Mouse (Mus musculus) hindbrain, embryonic 14.5 days (tissue): Measurements from ENCODE around the gene Misp. TPM values are rescaled to one million over a fixed set of nuclear protein-coding genes. Genes with fewer than 3 reads are reported as not detected.
A peak's percentile ranks its signal among the peaks of the same experiment; 100 is the strongest.

Experiments used
- ATAC-seq: fragments of 200-750 bp; cut with Nextera tagmentation; 2 replicates; pipeline ENCODE4 v1.8.0; 2017; ENCODE audit warnings: moderate number of reproducible peaks, mild to moderate bottlenecking, moderate TSS enrichment, moderate library complexity; ENCODE audit not compliant: low FRiP score
- DNase-seq: peaks from one replicate; pipeline ENCODE4 v3.0.0-alpha.2; 2015; ENCODE audit warnings: low spot score
- H3K27ac ChIP-seq: fragments of 300-500 bp; sonication (generic); 2 replicates; pipeline ENCODE4 v1.5.1; 2014; ENCODE audit warnings: mild to moderate bottlenecking, moderate library complexity
- H3K27me3 ChIP-seq: fragments of 300-500 bp; sonication (generic); 2 replicates; pipeline ENCODE4 v1.6.1; 2014; ENCODE audit warnings: mild to moderate bottlenecking, low read length, mixed read lengths; ENCODE audit not compliant: control insufficient read depth, insufficient read depth
- H3K36me3 ChIP-seq: fragments of 300-500 bp; sonication (generic); replicated peaks from 2 replicates; pipeline ENCODE4 v1.6.1; 2014; ENCODE audit not compliant: control insufficient read depth, insufficient read depth
- H3K4me1 ChIP-seq: fragments of 300-500 bp; sonication (generic); replicated peaks from 2 replicates; pipeline ENCODE4 v1.6.1; 2014; ENCODE audit warnings: antibody characterized with exemption, low read length, mixed read lengths; ENCODE audit not compliant: control insufficient read depth, insufficient read depth
- H3K4me2 ChIP-seq: fragments of 300-500 bp; sonication (generic); replicated peaks from 2 replicates; pipeline ENCODE4 v1.6.1; 2014; ENCODE audit warnings: mild to moderate bottlenecking, moderate library complexity
- H3K4me3 ChIP-seq: fragments of 300-500 bp; sonication (generic); replicated peaks from 2 replicates; pipeline ENCODE4 v1.5.1; 2014; ENCODE audit warnings: mild to moderate bottlenecking, low read length
- H3K9ac ChIP-seq: fragments of 300-500 bp; sonication (generic); 2 replicates; pipeline ENCODE4 v1.6.1; 2014
- H3K9me3 ChIP-seq: fragments of 300-500 bp; sonication (generic); 2 replicates; pipeline ENCODE4 v1.6.1; 2016; ENCODE audit warnings: low read length; ENCODE audit not compliant: control insufficient read depth
- WGBS: fragments of 180-500 bp; shearing (Covaris S2); extraction: QIAGEN DNeasy Blood & Tissue Kit; methylation state at CpG from one replicate; pipeline ENCODE4 v1.1.7; 2014; 5-methylcytosine and 5-hydroxymethylcytosine counted together
- polyA plus RNA-seq: library from polyadenylated mRNA; unstranded; fragments of >200 nt; fragmentation: Nextera tagmentation; extraction: Ambion mirVana; gene quantifications from 2 replicates; pipeline ENCODE4 v1.2.1, GENCODE M21; 2014

Misp gene
- polyA plus RNA-seq, 1 experiment from 2014 or later, result 0.08 TPM

DNA sequence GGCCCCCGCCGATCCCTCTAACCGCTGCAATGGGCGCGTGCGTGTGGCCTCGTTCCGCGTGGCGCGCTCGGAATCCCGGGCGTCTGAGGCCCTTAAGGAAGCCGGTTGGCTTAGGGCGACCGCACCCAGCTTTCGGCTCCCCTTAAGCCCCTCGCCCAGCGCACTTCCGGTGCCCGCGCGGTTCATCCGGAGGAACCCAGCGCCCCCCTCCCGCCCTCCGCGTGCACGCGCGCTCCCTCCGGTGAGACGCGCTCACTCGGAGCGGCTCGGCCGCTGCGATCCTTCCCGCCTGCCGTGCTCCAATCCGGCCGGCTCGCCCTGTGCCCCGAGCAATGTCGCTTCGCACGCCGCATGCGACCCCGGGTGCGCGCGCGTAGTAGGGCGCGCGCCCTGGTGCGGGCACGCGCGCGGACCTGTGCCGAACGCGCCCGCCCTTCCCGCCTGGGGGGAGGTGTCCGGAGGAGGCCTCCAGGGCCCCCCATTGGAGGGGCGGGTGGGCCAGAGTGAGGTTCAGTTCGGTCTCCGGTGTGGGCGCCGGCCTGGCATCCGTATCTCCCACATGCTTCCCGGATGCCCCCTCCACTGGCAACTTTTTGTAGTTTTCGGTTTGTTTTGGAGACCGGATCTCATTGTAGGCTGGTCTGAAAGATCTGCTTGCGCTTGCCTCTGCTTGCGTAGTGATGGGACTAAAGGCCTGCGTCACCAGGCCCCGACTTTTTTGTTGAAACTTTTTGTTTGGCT lies 34.2 kb downstream of the Misp start:
- H3K27ac ChIP-seq, result peak overlapping the region; percentile 100
- no peaks in the 10 kb centered on the region for H3K9me3 ChIP-seq
- ATAC-seq (peak; percentile 9), DNase-seq (peak; percentile 72)
- peak overlapping the region; percentile 95 for H3K4me3 ChIP-seq
- peak overlapping the region; percentile 98 for H3K4me2 ChIP-seq
- H3K27me3 ChIP-seq, result no peaks in the 10 kb centered on the region
- WGBS, result under 1% methylated on average over 77 of the region's 83 CpGs
- peak overlapping the region; percentile 98 for H3K9ac ChIP-seq
- H3K36me3 ChIP-seq, result peaks cover 36% of the 10 kb centered on the region
- H3K4me1 ChIP-seq, result peaks cover 62% of the 10 kb centered on the region

DNA sequence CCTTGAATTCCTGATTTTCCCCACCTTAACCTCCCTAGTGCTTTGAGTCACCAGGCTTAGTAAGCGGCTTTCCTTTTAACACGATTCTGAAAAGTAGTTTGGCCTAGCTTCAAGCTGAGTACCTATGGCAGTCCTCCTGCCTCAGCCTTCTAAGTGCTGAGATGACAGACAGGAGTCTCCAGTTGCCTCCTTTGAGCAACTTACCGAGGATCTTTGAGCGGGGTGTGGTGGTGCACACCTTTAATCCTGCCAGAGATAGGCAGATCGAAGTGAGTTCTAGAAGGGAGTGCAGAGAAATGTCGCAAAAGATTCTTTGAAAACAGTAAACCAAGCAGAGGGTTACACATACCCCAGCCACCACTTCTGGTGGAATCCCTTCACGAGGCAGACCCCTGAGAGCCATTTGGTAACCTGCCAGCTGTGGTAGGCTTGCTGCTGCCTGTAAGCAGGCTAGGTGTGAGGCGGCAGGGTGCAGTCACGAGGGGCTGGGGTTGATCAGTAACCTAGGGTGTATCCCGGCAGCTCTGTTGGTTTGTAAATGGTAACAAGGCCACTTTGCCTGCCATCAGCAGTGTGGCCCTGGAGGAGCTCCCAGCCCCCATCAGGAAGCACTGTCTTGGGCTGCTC lies 34.9 kb downstream of the Misp start:
- Histone ChIP-seq H3K4me3 (peak overlapping the region; percentile 95), H3K36me3 (peaks cover 43% of the 10 kb centered on the region), H3K27ac (peak overlapping the region; percentile 100), H3K4me1 (peaks cover 62% of the 10 kb centered on the region), H3K27me3 (no peaks in the 10 kb centered on the region), H3K4me2 (peak overlapping the region; percentile 98), H3K9me3 (no peaks in the 10 kb centered on the region), H3K9ac (peak overlapping the region; percentile 98)
- no peak for ATAC-seq
- no peak for DNase-seq
- WGBS, result 2% methylated on average over 10 of the region's 10 CpGs

DNA sequence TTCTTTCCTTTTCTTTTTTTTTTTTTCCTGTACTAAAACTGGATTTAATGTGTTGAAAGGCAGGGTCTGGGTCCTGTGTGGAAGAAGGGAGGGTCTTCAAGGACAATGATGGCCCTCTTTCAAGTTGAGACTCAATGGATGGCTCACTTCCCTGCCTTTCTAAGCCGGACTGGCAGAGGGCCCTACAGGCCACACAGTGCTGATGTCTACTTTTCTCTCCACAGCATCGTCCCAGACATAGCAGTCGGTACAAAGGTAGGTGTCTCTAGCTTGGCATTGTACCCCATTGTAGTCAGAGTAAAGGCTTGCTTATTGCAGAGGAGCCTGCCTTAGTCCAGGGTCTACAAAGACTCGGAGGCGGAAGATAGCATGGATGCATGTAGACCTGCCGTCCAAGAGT lies 35.5 kb downstream of the Misp start:
- Histone ChIP-seq H3K9ac (peak overlapping the region; percentile 98), H3K4me3 (peak overlapping the region; percentile 95), H3K27ac (peak overlapping the region; percentile 29), H3K9me3 (no peaks in the 10 kb centered on the region), H3K4me1 (peaks cover 58% of the 10 kb centered on the region), H3K36me3 (peaks cover 49% of the 10 kb centered on the region), H3K27me3 (no peaks in the 10 kb centered on the region), H3K4me2 (peak overlapping the region; percentile 98)
- 39% methylated on average over 6 of the region's 6 CpGs for WGBS
- DNase-seq, result no peak
- no peak for ATAC-seq

DNA sequence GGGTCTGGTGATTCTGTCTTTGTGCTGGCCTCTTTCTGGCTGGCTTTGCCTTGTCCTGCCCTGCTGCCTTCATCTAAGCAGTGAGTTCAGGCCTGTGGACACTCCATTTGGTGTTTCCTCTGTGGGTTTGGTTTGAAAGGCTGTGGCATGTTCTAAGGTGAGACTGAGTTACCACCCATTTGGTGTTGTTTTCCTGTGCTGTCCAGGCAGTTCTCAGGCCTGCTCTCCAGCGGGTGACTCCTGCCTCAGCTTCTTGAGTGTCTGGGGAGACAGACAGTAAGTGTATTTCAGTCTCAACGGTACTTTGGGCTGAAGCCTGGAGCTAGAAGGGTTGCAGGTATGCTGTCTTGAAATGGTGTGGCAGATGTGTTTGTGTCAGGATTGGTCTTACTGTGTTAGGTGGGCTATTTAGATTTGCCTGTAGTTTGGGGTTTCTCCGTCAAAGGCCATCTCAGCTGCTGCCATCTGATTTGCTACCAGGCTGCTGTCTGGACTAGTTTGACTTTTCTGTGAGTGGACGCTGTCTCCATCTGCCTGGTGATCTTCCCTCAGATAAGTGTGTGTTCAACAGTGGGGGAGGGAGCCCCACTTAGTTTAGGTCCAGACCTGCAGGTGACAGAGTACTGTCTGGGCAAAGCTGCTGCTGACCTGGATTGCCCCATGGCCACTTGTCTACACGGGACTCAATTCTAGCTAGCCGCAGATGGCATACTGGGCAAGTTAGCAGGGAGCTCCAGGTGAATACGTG lies 36.1 kb downstream of the Misp start:
- Histone ChIP-seq H3K36me3 (peaks cover 55% of the 10 kb centered on the region), H3K27me3 (no peaks in the 10 kb centered on the region)

DNA sequence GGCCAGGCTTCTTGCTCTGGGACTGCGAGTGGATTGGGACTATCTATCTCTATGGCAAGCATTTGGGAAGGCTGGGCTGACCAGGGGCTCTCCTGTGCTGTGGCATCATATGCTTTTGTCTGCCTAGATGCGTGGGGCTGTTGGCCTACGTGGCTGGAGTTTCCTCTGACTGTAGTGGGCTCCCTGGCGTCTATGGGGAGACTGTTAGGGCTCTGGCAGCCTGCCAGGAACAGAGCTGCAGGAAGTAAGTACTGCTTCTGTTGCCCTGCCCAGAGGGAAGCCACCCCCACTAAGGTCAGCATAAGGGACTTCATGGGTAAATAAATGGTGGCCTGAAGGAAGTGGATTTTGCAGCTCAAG lies 36.6 kb downstream of the Misp start:
- Histone ChIP-seq H3K4me3 (peak overlapping the region; percentile 95), H3K9ac (peak overlapping the region; percentile 98), H3K27me3 (no peaks in the 10 kb centered on the region), H3K4me2 (peak overlapping the region; percentile 98), H3K9me3 (no peaks in the 10 kb centered on the region), H3K36me3 (peaks cover 61% of the 10 kb centered on the region), H3K27ac (peak overlapping the region; percentile 29; the same call in 1 of the 2 replicates), H3K4me1 (peaks cover 47% of the 10 kb centered on the region)
- ATAC-seq, result no peak
- no peak for DNase-seq
- WGBS, result 21% methylated on average over 4 of the region's 4 CpGs

More for the DNA sequence above, 36.1 kb downstream of the Misp start:
- DNase-seq (no peak), ATAC-seq (no peak)
- peak overlapping the region; percentile 98 for H3K4me2 ChIP-seq
- 54% methylated on average over 7 of the region's 7 CpGs for WGBS
- no peaks in the 10 kb centered on the region for H3K9me3 ChIP-seq
- H3K9ac ChIP-seq, result peak overlapping the region; percentile 98
- H3K4me3 ChIP-seq, result peak overlapping the region; percentile 95
- H3K4me1 ChIP-seq, result peaks cover 52% of the 10 kb centered on the region
- H3K27ac ChIP-seq, result peak overlapping the region; percentile 29

DNA sequence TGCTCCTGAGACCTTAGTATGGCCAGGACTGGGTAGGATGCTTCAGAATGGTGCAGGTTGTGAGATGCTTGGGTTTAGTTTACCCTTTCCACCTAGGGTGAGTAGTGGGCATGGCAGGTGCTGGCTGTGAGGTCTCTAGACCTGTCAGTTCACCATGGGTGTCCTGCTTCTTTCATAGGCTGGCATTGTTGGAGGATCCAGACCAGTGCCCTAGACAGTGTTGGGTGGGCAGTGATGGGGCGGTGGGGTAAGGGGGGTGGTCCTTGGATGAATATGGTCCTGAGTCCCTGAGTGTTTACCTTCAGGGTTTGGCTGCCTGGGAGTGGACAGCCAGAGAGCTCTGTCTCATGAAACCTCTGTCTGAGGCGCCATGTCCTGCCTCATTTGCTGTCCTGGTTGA lies 37.1 kb downstream of the Misp start:
- peaks cover 65% of the 10 kb centered on the region for H3K36me3 ChIP-seq
- H3K9me3 ChIP-seq, result no peaks in the 10 kb centered on the region
- 78% methylated on average over 2 of the region's 2 CpGs for WGBS
- H3K27me3 ChIP-seq, result no peaks in the 10 kb centered on the region
- H3K4me1 ChIP-seq, result peaks cover 42% of the 10 kb centered on the region
- H3K4me3 ChIP-seq, result peak overlapping the region; percentile 95
- DNase-seq (no peak), ATAC-seq (no peak)
- peak overlapping the region; percentile 29; the same call in 1 of the 2 replicates for H3K27ac ChIP-seq
- peak overlapping the region; percentile 98; the same call in 1 of the 2 replicates for H3K9ac ChIP-seq
- H3K4me2 ChIP-seq, result peak overlapping the region; percentile 98

DNA sequence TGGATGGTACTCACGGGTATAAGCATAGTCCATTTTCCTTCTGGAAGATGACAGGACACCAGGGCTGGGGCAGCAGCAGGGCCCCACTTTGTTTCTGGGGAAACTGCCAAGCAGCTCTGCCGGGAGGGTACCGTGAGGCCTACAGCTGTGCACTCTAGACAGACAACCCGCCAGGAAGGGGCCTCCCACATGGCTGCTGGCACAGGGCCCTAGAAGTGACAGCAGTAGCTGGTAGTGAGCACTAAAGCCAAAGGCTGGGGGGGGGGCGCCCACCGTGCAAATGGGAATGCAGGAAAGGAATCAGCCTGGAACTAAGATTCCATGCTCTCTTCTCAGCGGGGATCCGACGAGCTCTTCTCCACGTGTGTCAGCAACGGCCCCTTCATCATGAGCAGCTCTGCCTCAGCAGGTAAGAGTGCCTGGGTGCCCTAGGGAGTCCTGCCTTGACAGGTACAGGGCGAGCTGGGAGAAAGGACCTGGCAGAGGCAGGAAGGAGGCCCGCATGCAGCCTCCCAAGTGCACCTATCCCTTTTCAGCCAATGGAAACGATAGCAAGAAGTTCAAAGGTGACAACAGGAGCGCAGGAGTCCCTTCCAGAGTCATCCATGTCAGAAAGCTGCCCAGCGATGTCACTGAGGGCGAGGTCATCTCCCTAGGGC lies 37.8 kb downstream of the Misp start:
- H3K4me3 ChIP-seq, result 0 out of 2 replicates have a peak overlapping the region, but pooled peaks have one; percentile 95
- H3K4me1 ChIP-seq, result peaks cover 39% of the 10 kb centered on the region
- 0 out of 2 replicates have a peak overlapping the region, but pooled peaks have one; percentile 98 for H3K9ac ChIP-seq
- peak overlapping the region; percentile 29; the same call in 1 of the 2 replicates for H3K27ac ChIP-seq
- peak; percentile 69 for DNase-seq
- no peaks in the 10 kb centered on the region for H3K9me3 ChIP-seq
- WGBS, result 47% methylated on average over 17 of the region's 17 CpGs
- no peak for ATAC-seq
- H3K4me2 ChIP-seq, result peak overlapping the region; percentile 98
- no peaks in the 10 kb centered on the region for H3K27me3 ChIP-seq
- H3K36me3 ChIP-seq, result peaks cover 72% of the 10 kb centered on the region

DNA sequence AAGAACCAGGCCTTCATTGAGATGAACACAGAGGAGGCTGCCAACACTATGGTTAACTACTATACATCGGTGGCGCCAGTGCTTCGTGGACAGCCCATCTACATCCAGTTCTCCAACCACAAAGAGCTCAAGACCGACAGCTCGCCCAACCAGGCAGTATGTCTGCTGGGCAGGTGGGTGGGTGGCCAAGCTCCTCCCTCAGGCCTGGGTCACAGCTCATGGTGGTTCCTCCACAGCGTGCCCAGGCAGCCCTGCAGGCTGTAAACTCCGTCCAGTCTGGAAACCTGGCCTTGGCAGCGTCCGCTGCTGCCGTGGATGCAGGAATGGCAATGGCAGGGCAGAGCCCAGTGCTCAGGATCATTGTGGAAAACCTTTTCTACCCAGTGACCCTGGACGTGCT lies 38.3 kb downstream of the Misp start:
- no peak for DNase-seq
- no peak for ATAC-seq
- 78% methylated on average over 11 of the region's 11 CpGs for WGBS
- Histone ChIP-seq H3K4me3 (no peak overlapping the region), H3K36me3 (peaks cover 78% of the 10 kb centered on the region), H3K4me2 (peak overlapping the region; percentile 98; the same call in 1 of the 2 replicates), H3K4me1 (peaks cover 39% of the 10 kb centered on the region), H3K9me3 (no peaks in the 10 kb centered on the region), H3K9ac (no peak overlapping the region), H3K27me3 (no peaks in the 10 kb centered on the region), H3K27ac (no peak overlapping the region)
